Mouse (Mus musculus): ENCODE results near the gene Dnajb14.

GRCm38 (mm10) chr3:137849697-137850096 is 17.8 kb upstream of the Dnajb14 start:
- TF ChIP-seq POLR2A (IDR thresholded peaks at IDR 0.05; ENCODE audit: borderline replicate concordance, extremely low read depth, low read depth, low read length) (no peak), CTCF (IDR thresholded peaks at IDR 0.05; ENCODE audit: insufficient read depth, low read length) (no peak)
